Mouse (Mus musculus) lung, adult 10 weeks (tissue): Measurements from ENCODE around the gene Slc36a1. TPM values are rescaled to one million over a fixed set of nuclear protein-coding genes. Genes with fewer than 3 reads are reported as not detected.

Experiments used
- polyA plus RNA-seq: library from polyadenylated mRNA; stranded (reverse); fragments of 350-450 nt; fragmentation: Illumina TruSeq; extraction: RNeasy Lipid Tissue Mini Kit (QIAGEN cat#74804); gene quantifications from one replicate; pipeline ENCODE4 v1.2.3, GENCODE M21; 2014; ENCODE audit warnings: low read depth, low replicate concordance; ENCODE audit not compliant: insufficient read depth

The Slc36a1 gene
- polyA plus RNA-seq, result 3.5 TPM

DNA sequence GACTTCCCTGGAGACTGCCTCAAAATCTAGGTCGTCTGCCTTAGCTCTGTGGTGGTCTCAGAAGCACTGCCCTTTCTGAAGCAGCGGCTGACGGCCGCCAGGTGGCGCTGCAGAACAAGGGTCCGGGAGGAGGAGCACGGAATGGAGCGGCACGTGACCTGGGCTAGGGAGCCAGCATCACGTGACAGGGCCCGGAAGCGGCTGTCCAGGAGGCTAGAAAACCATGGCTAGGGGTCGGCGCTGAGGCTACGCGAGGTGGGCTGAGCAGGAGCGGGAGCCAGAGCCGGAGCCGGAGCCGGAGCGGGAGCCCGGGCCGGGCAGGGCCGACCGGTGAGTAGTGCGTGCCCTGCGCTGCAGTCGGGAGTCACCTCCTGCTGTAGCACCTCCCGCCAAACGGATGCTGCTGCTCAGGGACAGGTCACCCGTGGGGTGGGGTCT lies at the start of gene Slc36a1:
Slc36a1 (plus strand) TSS at position 192 of the 438 bp plus-strand sequence.

DNA sequence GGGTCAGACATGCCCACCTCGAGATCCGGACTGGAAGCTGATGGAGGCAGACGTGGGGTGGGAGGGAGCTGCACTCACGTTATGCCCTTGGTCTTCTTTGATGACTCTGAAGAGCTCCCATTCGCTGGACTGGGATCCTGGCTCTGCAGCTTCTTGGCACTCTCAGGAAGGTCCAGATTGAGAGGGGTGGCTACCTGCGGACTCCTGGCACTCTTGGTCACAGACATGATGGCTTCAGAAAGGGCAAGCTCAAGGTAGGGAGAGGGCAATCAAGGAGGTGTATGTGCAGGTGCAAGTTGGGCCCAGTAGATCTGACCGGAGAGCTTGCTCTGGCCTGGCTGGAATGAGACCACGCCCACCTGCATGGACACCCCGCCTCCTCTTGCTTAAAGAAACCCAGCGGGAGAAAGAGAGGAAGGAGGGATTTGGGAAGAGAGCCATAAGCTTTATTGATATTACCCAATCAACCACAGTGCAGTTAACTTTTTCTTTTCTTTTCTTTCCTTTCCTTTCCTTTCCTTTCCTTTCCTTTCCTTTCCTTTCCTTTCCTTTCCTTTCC lies 19.3 kb upstream of the Slc36a1 start, which contains the start of gene Slc36a2:
Slc36a2 (minus strand) TSS at position 345 of the 559 bp plus-strand sequence.

Other genes starting within 250 kb of the Slc36a1 start
- gene Tnip1, start 241.4 kb upstream of the Slc36a1 start, polyA plus RNA-seq, result 16.4 TPM
- 136 TPM for gene Anxa6, start 170.9 kb upstream of the Slc36a1 start, polyA plus RNA-seq
- 6.1 TPM for gene Ccdc69, start 126.2 kb upstream of the Slc36a1 start, polyA plus RNA-seq
- 32.8 TPM for gene Gm2a, start 106.2 kb upstream of the Slc36a1 start, polyA plus RNA-seq
- gene Slc36a3, start 52.6 kb upstream of the Slc36a1 start, polyA plus RNA-seq, result 0.13 TPM
- gene Slc36a2, start 19.3 kb upstream of the Slc36a1 start, polyA plus RNA-seq, result 21.9 TPM
- gene Fat2, start 132.2 kb downstream of the Slc36a1 start, polyA plus RNA-seq, result 0.15 TPM
- 650 TPM for gene Sparc, start 218.8 kb downstream of the Slc36a1 start, polyA plus RNA-seq